Mouse (Mus musculus): ENCODE measurements at regions not wholly inside any gene's neighbourhood (a gene's known extent, or its start where the extent isn't known, plus 50 kb on each side); places are given as distances from the start of the nearest gene placed in this dataset.

GRCm38 (mm10) chr5:111944273-111944971 is 210.7 kb downstream of the Gm26897 start:
- no peak for DNase-seq (ENCODE audit: low read depth in 2 of 2, low spot score in 2 of 2)

GRCm38 (mm10) chr5:111944972-111945285 is 211.2 kb downstream of the Gm26897 start:
- DNase-seq (ENCODE audit: low read depth in 2 of 2, low spot score in 2 of 2) = no peak

GRCm38 (mm10) chr5:111946281-111946680 is 212.6 kb downstream of the Gm26897 start:
- DNase-seq (ENCODE audit: low read depth in 2 of 2, low spot score in 2 of 2) = no peak

DNA sequence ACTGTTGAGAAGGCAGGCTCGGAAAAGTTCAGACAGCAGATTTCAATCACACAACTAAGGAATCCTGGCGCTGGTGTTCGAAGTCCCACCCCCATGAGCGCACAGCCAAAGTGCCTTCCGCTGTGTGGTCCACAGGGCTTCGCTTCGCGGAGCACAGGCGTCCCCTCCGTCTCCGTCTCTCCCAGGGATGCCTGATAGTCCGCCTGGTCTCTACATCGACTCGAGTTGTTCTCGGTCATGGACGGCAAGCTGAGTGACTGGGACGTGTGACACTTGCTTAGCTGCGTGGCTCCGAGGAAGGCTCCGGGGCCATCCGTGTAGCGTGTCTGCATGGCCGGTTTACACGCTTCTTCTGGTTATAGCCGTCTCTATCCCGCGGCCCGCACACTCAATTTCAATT is 224.0 kb downstream of the Gm26897 start:
- no peak for DNase-seq (ENCODE audit: low read depth in 2 of 2, low spot score in 2 of 2)

GRCm38 (mm10) chr5:111958226-111958625 is 224.5 kb downstream of the Gm26897 start:
- no peak for DNase-seq (ENCODE audit: low read depth in 2 of 2, low spot score in 2 of 2)

DNA sequence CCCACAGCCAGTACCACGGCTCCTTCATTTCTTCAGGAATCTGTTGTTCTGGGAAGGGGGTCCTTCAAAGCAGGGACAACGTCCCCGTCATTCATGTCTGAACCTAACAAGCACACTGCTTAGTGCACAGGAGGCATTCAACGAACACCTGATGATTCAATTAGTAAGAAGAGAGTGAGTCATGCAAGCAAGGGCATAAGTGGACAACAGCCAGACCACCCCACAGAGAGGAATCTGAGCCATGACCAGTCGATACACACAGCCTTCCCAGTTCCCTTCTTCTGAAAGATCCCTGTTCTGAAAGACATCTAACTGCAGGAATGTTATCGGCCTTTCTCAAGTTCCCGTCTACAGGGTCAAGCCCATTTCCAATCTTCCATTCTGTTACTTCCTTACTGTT is 231.6 kb downstream of the Gm26897 start:
- DNase-seq (ENCODE audit: low read depth in 2 of 2, low spot score in 2 of 2) = no peak

GRCm38 (mm10) chr5:111968121-111968520 is 234.4 kb downstream of the Gm26897 start:
- DNase-seq (ENCODE audit: low read depth in 2 of 2, low spot score in 2 of 2) = no peak

GRCm38 (mm10) chr5:111968701-111969100 is 235.0 kb downstream of the Gm26897 start:
- no peak for DNase-seq (ENCODE audit: low read depth in 2 of 2, low spot score in 2 of 2)

- no peak for DNase-seq (ENCODE audit: low read depth in 2 of 2, low spot score in 2 of 2)
These were observed 237.5 kb downstream of the Gm26897 start for GRCm38 (mm10) chr5:111971193-111971592.

DNA sequence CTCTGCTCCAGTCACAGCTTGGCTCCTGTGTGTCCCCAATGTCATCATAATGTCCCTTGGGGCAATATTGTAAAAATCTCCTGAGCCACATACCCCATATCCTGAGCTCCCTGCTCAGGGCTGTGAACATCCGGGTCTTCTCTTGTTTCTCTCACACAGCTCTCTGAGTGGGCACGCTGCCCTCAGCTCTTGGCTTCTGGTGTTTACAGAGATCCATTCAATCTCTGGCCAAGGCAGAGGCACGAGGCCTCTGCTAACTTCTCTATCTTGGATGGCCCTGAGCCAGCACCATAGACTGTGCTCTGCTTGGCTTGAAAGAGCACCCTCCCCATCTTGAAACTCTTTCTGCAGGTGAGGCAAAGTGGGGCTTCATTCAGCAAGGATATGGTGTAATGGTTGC is 238.2 kb downstream of the Gm26897 start:
- no peak for DNase-seq (ENCODE audit: low read depth in 2 of 2, low spot score in 2 of 2)

GRCm38 (mm10) chr5:111975686-111976085 is 242.0 kb downstream of the Gm26897 start:
- no peak for DNase-seq (ENCODE audit: low read depth in 2 of 2, low spot score in 2 of 2)

- no peak for DNase-seq (ENCODE audit: low read depth in 2 of 2, low spot score in 2 of 2)
These were observed 245.9 kb downstream of the Gm26897 start for GRCm38 (mm10) chr5:111979601-111980000.

- DNase-seq (ENCODE audit: low read depth in 2 of 2, low spot score in 2 of 2) = no peak
These were observed 248.4 kb downstream of the Gm26897 start for GRCm38 (mm10) chr5:111982106-111982505.

DNA sequence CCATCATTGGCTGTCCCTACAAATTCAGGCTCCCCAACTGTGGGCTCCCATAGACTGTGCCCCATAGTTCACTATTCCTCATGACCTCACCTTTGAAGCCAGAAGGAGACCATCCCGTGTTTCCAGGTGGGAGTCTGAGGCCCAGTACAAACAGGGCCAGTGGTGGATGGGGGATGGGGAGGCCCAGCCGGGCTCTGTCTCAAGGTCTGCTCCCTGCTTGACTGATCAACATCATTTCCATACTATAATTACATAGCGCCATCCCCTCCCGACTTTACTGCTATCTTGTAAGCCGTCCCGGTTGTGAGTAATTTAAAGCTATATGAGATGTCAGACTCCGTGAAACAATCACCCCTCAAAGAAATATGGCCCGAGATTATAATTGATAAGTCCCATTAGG is 252.3 kb downstream of the Gm26897 start:
- no peak for DNase-seq (ENCODE audit: low read depth in 2 of 2, low spot score in 2 of 2)

DNA sequence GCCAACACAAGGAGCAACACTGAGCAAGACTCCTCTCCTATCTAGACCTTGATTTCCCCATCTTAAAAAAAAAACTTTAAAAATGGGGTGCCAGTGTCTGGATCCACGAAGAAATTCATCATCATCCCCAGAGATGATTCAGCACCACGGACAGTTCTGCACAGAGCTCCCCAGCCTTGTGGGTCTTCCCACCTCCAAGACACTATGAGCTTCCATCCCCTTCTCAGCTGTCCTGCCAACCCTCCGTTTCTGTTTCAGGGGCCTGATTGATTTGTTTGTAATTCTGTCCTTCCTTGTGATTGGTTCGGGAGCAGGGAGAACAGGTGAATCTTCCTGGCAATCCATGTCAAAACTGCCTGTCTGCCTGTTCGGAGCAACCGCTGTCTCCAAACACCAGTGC is 253.3 kb downstream of the Gm26897 start:
- DNase-seq (ENCODE audit: low read depth in 2 of 2, low spot score in 2 of 2) = no peak

DNA sequence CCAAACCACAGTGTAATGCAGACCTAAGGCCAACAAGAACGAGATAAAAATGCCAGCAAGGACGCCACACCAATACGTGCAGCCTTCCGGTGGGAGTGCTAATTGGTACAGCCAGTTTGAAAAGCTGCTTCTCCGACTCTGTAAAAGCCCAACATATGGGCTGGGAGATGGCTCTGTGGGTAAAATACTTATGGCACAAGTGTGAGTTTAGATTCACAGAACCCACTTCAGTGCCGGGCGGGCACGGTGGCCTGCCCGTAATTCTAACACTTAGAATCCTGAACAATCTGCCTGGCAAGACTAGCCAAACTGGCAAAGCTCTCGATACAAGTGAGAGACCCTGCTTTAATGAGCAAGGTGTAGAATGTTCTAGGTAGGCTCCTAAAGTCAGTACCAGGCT is 258.1 kb downstream of the Gm26897 start:
- no peak for DNase-seq (ENCODE audit: low read depth in 2 of 2, low spot score in 2 of 2)

- no peak for DNase-seq (ENCODE audit: low read depth in 2 of 2, low spot score in 2 of 2)
These were observed 259.1 kb downstream of the Cryba4 start for GRCm38 (mm10) chr5:111993221-111993620.

DNA sequence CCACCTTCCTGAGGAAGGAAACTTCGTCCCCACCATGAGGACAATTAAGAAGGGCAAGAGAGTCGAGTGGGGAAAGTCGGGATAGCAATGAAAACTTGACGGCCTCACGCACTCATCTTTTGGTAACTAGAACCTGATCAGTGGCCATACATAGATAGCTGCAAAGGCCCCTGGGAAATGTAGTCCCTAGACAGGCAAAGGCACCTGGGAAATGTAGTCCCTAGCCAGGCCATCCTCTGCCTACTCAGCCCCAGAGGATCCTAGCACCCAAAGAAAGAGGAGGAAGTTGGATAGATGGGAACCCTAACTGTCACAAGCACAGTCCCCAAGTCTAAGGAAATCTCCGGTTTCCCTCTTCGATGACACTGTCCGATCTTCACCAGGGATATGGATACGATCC is 258.4 kb downstream of the Cryba4 start:
- no peak for DNase-seq (ENCODE audit: low read depth in 2 of 2, low spot score in 2 of 2)

DNA sequence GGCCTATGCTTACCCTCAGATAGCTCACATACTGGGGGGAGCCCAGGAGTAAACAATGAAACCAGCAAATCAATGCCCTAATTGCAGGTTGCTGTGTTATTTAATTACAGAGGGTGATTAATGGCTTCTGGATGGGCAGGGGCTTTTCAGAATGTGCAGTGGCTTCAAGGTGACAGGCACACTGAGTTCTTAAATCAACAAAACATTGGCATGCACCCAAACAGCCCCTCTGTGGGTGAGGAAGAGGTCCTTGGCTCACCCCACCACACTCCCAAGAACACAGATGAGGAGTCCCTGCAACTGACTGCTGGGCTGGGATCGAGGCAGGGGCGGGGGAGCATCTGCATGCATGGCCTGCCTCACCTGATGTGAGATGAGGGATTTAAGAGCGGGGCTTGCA is 255.5 kb downstream of the Cryba4 start:
- no peak for DNase-seq (ENCODE audit: low read depth in 2 of 2, low spot score in 2 of 2)

- no peak for DNase-seq (ENCODE audit: low read depth in 2 of 2, low spot score in 2 of 2)
These were observed 250.3 kb downstream of the Cryba4 start for GRCm38 (mm10) chr5:112001742-112002701.

DNA sequence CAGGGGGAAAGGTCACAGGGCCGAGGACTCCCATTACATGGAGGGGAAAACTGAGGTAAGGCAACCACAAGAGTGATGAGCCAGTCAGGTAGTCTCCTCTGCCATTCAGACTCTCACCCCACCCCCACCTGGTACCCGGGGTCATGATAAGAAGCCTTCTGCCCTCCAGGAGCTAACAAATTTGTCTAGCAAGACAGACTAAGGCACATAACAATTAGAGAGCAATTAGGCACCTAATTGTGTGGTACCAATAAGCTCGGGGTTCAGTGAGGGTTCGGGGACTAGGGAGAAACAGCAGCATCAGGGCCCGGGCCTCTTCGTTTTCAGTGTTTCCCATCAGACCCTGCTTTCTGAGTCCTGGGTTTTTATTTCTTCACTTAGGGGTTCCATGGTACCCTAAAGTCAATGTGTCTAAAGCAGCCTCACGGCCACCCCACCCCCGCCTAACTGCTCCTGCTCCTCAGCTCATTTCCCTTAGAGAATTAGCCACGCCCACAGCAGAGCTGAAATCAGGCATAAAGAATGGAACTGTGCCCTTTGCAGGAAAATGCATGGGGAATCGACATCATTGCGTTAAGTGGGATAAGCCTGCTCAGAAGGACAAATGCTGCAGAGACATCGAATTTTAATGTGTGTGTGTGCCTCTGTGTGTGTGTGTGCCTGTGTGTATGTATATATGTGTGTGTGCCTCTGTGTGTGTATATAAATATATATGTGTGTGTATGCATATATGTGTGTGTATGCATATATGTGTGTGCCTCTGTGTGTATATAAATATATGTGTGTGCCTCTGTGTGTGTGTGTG is 249.3 kb downstream of the Cryba4 start:
- no peak for DNase-seq (ENCODE audit: low read depth in 2 of 2, low spot score in 2 of 2)

DNA sequence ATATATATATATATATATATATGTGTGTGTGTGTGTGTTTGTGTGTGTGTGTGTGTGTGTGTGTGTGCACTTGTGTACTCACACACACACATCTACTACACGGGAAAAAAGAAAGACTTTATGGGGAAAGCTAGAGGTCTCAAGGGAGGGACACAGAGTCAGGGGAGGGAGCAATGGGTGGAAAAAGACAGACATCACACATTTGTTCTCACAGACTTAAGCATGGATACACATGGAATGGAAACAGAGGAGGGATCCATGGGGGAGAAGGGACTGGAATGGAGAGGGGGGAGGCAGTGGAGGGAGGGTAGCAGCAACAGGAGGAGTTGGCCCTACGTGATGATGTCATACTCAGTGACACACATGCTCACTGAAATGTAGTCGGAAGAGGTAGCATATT is 248.3 kb downstream of the Cryba4 start:
- no peak for DNase-seq (ENCODE audit: low read depth in 2 of 2, low spot score in 2 of 2)

Measured in CD8-positive naive resting alpha-beta T cell, adult 2 months (primary cell).